Mouse (Mus musculus): ENCODE measurements at regions not wholly inside any gene's neighbourhood (a gene's known extent, or its start where the extent isn't known, plus 50 kb on each side); places are given as distances from the start of the nearest gene placed in this dataset.

DNA sequence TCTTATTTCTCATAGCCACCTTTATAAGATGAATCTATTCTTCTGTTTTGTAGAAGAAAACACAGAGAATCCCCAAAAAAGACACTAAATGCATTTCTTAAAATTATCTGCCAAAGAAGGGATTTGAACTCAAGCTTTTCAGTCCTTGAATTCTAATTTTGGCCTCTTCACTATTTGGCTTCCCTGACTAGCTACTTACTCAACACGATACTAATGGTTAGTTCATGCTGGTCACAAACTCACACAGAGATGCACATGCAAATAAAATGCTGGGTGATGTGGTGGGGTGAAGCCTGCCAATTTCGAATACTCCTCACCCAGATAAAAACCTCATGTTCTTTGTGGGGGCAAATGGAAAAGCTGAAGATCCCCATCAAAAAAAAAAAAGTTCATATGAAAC is 72.7 kb upstream of the 1700066M21Rik start:
- TF ChIP-seq CTCF (IDR thresholded peaks at IDR 0.05; ENCODE audit: low read depth) (no peak), EP300 (IDR thresholded peaks at IDR 0.05; ENCODE audit: low read depth) (no peak)
- 44% methylated on average over 2 of the region's 2 CpGs for WGBS (ENCODE audit: insufficient replicate concordance)
- Histone ChIP-seq H3K9ac (replicated peaks) (no peak overlapping the region), H3K27ac (no peak overlapping the region), H3K27me3 (ENCODE audit: control insufficient read depth, insufficient read depth, low read length) (no peaks in the 10 kb centered on the region), H3K4me2 (ENCODE audit: low read depth) (no peak overlapping the region), H3K36me3 (replicated peaks; ENCODE audit: control insufficient read depth, insufficient read depth, low read depth) (no peaks in the 10 kb centered on the region), H3K4me3 (ENCODE audit: insufficient read depth in 1 of 2, low read depth in 2 of 2, low read length in 2 of 2) (no peak overlapping the region), H3K4me1 (replicated peaks; ENCODE audit: control insufficient read depth in 2 of 2, insufficient read depth in 2 of 2, low read length in 1 of 2) (no peaks in the 10 kb centered on the region), H3K9me3 (ENCODE audit: control insufficient read depth, low read length) (no peaks in the 10 kb centered on the region)
- DNase-seq (ENCODE audit: low read depth in 3 of 3, low spot score in 3 of 3) (no peak), ATAC-seq (ENCODE audit: insufficient read depth) (no peak)

DNA sequence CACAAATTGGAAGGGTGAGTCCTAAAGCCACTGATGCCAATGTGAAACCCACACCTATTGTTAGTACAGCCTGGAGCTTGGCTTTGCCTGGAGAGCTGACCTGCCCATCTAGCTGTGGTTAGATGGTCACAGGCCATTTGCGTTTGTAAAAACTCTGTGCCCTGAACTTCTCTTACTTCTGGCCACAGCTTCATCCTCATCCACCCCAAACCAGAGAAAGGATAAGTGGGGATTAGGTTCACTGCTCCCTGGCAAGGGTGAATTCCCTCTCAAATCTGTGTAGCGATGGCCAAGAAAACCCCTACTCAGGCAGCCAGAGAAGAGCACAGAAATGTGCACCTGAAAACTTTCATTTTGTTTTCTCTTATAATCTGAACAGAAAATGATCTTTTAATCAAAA is 54.9 kb upstream of the 1700066M21Rik start:
- Histone ChIP-seq H3K9ac (replicated peaks) (no peak overlapping the region), H3K9me3 (ENCODE audit: control insufficient read depth, low read length) (no peaks in the 10 kb centered on the region), H3K36me3 (replicated peaks; ENCODE audit: control insufficient read depth, insufficient read depth, low read depth) (no peaks in the 10 kb centered on the region), H3K27ac (no peak overlapping the region), H3K4me2 (ENCODE audit: low read depth) (no peak overlapping the region), H3K4me1 (replicated peaks; ENCODE audit: control insufficient read depth in 2 of 2, insufficient read depth in 2 of 2, low read length in 1 of 2) (no peaks in the 10 kb centered on the region), H3K27me3 (ENCODE audit: control insufficient read depth, insufficient read depth, low read length) (no peaks in the 10 kb centered on the region), H3K4me3 (ENCODE audit: insufficient read depth in 1 of 2, low read depth in 2 of 2, low read length in 2 of 2) (no peak overlapping the region)
- no peak for ATAC-seq (ENCODE audit: insufficient read depth)
- WGBS (ENCODE audit: insufficient replicate concordance) = 64% methylated on average over 2 of the region's 2 CpGs
- DNase-seq (ENCODE audit: low read depth in 3 of 3, low spot score in 3 of 3) = no peak
- TF ChIP-seq EP300 (IDR thresholded peaks at IDR 0.05; ENCODE audit: low read depth) = no peak
- TF ChIP-seq CTCF (IDR thresholded peaks at IDR 0.05; ENCODE audit: low read depth) = no peak

DNA sequence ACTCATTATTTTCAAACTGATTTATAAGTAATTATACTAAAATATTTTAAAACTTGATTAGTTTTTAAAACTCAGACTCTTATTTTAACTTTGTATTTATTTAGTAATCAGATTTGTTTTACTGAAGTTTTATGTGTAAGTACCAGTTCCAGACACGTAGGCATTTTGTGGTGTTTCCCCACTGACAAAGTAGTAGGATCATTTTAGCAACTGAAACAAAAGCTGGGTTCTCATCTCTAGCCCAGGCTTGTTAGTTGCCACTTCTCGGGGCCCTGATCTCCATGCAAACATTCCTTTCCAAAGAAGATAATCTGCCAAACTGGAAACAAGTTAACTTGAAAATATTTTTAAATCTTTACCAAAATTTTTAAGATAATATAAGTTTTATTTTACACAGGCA is 54.3 kb upstream of the 1700066M21Rik start:
- 40% methylated on average over 2 of the region's 2 CpGs for WGBS (ENCODE audit: insufficient replicate concordance)
- Histone ChIP-seq H3K27me3 (ENCODE audit: control insufficient read depth, insufficient read depth, low read length) (no peaks in the 10 kb centered on the region), H3K9ac (replicated peaks) (no peak overlapping the region), H3K4me3 (ENCODE audit: insufficient read depth in 1 of 2, low read depth in 2 of 2, low read length in 2 of 2) (no peak overlapping the region), H3K9me3 (ENCODE audit: control insufficient read depth, low read length) (no peaks in the 10 kb centered on the region), H3K4me1 (replicated peaks; ENCODE audit: control insufficient read depth in 2 of 2, insufficient read depth in 2 of 2, low read length in 1 of 2) (no peaks in the 10 kb centered on the region), H3K36me3 (replicated peaks; ENCODE audit: control insufficient read depth, insufficient read depth, low read depth) (no peaks in the 10 kb centered on the region), H3K4me2 (ENCODE audit: low read depth) (no peak overlapping the region), H3K27ac (no peak overlapping the region)
- ATAC-seq (ENCODE audit: insufficient read depth) (no peak), DNase-seq (ENCODE audit: low read depth in 3 of 3, low spot score in 3 of 3) (no peak)
- TF ChIP-seq EP300 (IDR thresholded peaks at IDR 0.05; ENCODE audit: low read depth) = no peak
- TF ChIP-seq CTCF (IDR thresholded peaks at IDR 0.05; ENCODE audit: low read depth) = no peak

DNA sequence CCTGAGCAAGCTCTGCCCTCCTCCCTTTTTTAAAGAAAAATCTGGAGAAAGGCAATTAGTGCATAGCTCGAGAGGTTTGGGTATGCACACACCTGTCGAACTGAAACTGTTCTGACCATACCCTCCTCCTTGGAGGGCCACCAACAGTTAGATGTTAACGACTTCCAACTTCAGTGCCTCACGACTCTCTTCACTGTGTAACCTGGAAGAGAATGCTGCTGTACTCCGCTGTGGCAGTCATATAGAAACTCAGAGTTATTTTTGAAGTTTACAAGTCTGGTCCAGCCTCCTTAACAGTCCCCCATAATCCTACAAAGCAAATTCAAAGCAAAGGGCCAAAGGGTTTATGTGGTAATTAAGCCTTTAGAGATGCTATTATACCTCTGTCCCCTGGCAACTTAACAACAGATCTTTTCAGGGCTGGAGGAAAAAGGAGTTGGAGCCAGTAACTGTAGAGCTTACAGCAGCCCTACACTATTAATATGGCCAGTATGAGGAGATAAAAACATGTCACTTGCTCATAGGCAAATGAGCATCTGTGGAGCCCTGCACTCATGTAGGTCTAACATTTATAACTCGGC is 51.7 kb upstream of the 1700066M21Rik start:
- no peak for DNase-seq (ENCODE audit: low read depth in 3 of 3, low spot score in 3 of 3)
- no peaks in the 10 kb centered on the region for H3K27me3 ChIP-seq (ENCODE audit: control insufficient read depth, insufficient read depth, low read length)
- H3K9me3 ChIP-seq (ENCODE audit: control insufficient read depth, low read length) = no peaks in the 10 kb centered on the region
- TF ChIP-seq CTCF (IDR thresholded peaks at IDR 0.05; ENCODE audit: low read depth) (no peak), EP300 (IDR thresholded peaks at IDR 0.05; ENCODE audit: low read depth) (no peak)
- no peaks in the 10 kb centered on the region for H3K36me3 ChIP-seq (replicated peaks; ENCODE audit: control insufficient read depth, insufficient read depth, low read depth)
- no peaks in the 10 kb centered on the region for H3K4me1 ChIP-seq (replicated peaks; ENCODE audit: control insufficient read depth in 2 of 2, insufficient read depth in 2 of 2, low read length in 1 of 2)
- no peak for ATAC-seq (ENCODE audit: insufficient read depth)
- H3K9ac ChIP-seq (replicated peaks) = no peak overlapping the region
- WGBS (ENCODE audit: insufficient replicate concordance) = 51% methylated on average over 6 of the region's 6 CpGs
- no peak overlapping the region for H3K4me2 ChIP-seq (ENCODE audit: low read depth)
- no peak overlapping the region for H3K4me3 ChIP-seq (ENCODE audit: insufficient read depth in 1 of 2, low read depth in 2 of 2, low read length in 2 of 2)
- H3K27ac ChIP-seq = no peak overlapping the region
